Comparison of ENCODE assay signal across 26 mouse cellular contexts in genomic region chr7:132823832-132824231, GRCm38 (mm10).
"Had no signal": no experiment of that assay in that cellular context is flagged by ENCODE, and none has a peak within 500 bp of the region (broad histone marks: within the 10 kb centered on the region; RNA-seq: fewer than 3 reads in every experiment).

No protein-coding gene starts in this region.

- H3K27me3 ChIP-seq: heart, embryonic 12.5 days; hindbrain, embryonic 12.5 days; intestine, embryonic 15.5 days; limb, embryonic 12.5 days; liver, embryonic 13.5 days; liver, embryonic 15.5 days had no signal

- H3K9ac ChIP-seq: heart, embryonic 12.5 days; hindbrain, embryonic 12.5 days; hindbrain, embryonic 14.5 days; intestine, embryonic 15.5 days; limb, embryonic 12.5 days; liver, embryonic 13.5 days; liver, embryonic 15.5 days; liver, postnatal 0 days had no signal

- H3K4me2 ChIP-seq: heart, embryonic 12.5 days; hindbrain, embryonic 12.5 days; hindbrain, embryonic 14.5 days; intestine, embryonic 15.5 days; limb, embryonic 12.5 days; liver, embryonic 11.5 days; liver, embryonic 13.5 days; liver, embryonic 15.5 days had no signal

- DNase-seq: gastrocnemius, postnatal 10 days; gastrocnemius, postnatal 25 days; heart, adult 18-20 months; heart, postnatal 10 days; heart, postnatal 4 days; kidney, adult 18-20 months; kidney, adult 8-10 months; kidney, postnatal 10 days; kidney, postnatal 25 days; kidney, postnatal 4 days; liver; liver, embryonic 13.5 days; liver, postnatal 0 days had no signal

- H3K27ac ChIP-seq: heart, embryonic 10.5 days; hindbrain, embryonic 10.5 days; hindbrain, embryonic 12.5 days; hindbrain, embryonic 14.5 days; intestine, embryonic 15.5 days; limb, embryonic 10.5 days; limb, embryonic 12.5 days; liver, embryonic 13.5 days; liver, embryonic 15.5 days had no signal

- H3K4me1 ChIP-seq: heart, embryonic 10.5 days; heart, embryonic 12.5 days; hindbrain, embryonic 10.5 days; hindbrain, embryonic 12.5 days; intestine, embryonic 15.5 days; limb, embryonic 12.5 days; liver, embryonic 13.5 days; liver, embryonic 15.5 days had no signal

- ATAC-seq: hindbrain, embryonic 16.5 days; intestine, embryonic 15.5 days; intestine, postnatal 0 days; liver, postnatal 0 days had no signal

- H3K4me3 ChIP-seq: heart, embryonic 10.5 days; heart, embryonic 12.5 days; hindbrain, embryonic 10.5 days; hindbrain, embryonic 12.5 days; intestine, embryonic 15.5 days; layer of hippocampus, adult 2 months; limb, embryonic 10.5 days; limb, embryonic 12.5 days; liver, embryonic 13.5 days; liver, embryonic 15.5 days had no signal

- H3K9me3 ChIP-seq: heart, embryonic 10.5 days; heart, embryonic 12.5 days; hindbrain, embryonic 10.5 days; hindbrain, embryonic 12.5 days; intestine, embryonic 15.5 days; limb, embryonic 10.5 days; limb, embryonic 12.5 days; liver, embryonic 13.5 days; liver, embryonic 15.5 days had no signal
